Comparison of ENCODE assay signal across 13 mouse cellular contexts in genomic region chr1:73929211-73929951, GRCm38 (mm10).
DNase-seq lines count a peak whose midpoint lies in the region; ATAC-seq and TF ChIP-seq lines count a peak whose summit lies in the region.
"Had no signal": no experiment of that assay in that cellular context is flagged by ENCODE, and none has a peak within 500 bp of the region (broad histone marks: within the 10 kb centered on the region; RNA-seq: fewer than 3 reads in every experiment).

No protein-coding gene starts in this region.

- no peaks in the 10 kb centered on the region for H3K9me3 ChIP-seq in heart, postnatal 0 days (replicated peaks; ENCODE audit: control insufficient read depth, low read length)
- no peaks in the 10 kb centered on the region for H3K9me3 ChIP-seq in intestine, embryonic 16.5 days (ENCODE audit: control insufficient read depth, low read length)
- H3K9me3 ChIP-seq in liver, embryonic 16.5 days (replicated peaks; ENCODE audit: control insufficient read depth, low read length), result no peaks in the 10 kb centered on the region
- H3K9me3 ChIP-seq: forebrain, embryonic 12.5 days; midbrain, embryonic 12.5 days; neural tube, embryonic 13.5 days had no signal

- no peak for ATAC-seq in heart, postnatal 0 days (ENCODE audit: insufficient read depth, low read depth)
- peak; percentile 52 for ATAC-seq in intestine, embryonic 16.5 days
- ATAC-seq in liver, embryonic 16.5 days (ENCODE audit: low read depth), result peak; percentile 88

- TF ChIP-seq EP300 in heart, postnatal 0 days (IDR thresholded peaks at IDR 0.05; ENCODE audit: low read depth), result no peak

- peaks cover 81% of the 10 kb centered on the region for H3K36me3 ChIP-seq in heart, postnatal 0 days (replicated peaks; ENCODE audit: control insufficient read depth, insufficient read depth, low read length)
- peaks cover 5% of the 10 kb centered on the region; the same call in 1 of the 2 replicates for H3K36me3 ChIP-seq in intestine, embryonic 16.5 days (ENCODE audit: control insufficient read depth, insufficient read depth, low read length)
- H3K36me3 ChIP-seq in liver, embryonic 16.5 days (ENCODE audit: control insufficient read depth, insufficient read depth), result peaks cover 23% of the 10 kb centered on the region

- TF ChIP-seq CTCF in heart, postnatal 0 days (IDR thresholded peaks at IDR 0.05; ENCODE audit: low read depth), result no peak

- no peaks in the 10 kb centered on the region for H3K27me3 ChIP-seq in heart, postnatal 0 days (ENCODE audit: control insufficient read depth, insufficient read depth, low read length)
- H3K27me3 ChIP-seq in intestine, embryonic 16.5 days (replicated peaks; ENCODE audit: control insufficient read depth, insufficient read depth, low read length), result no peaks in the 10 kb centered on the region
- H3K27me3 ChIP-seq in liver, embryonic 16.5 days (ENCODE audit: control insufficient read depth, insufficient read depth, low read depth, low read length), result no peaks in the 10 kb centered on the region
- H3K27me3 ChIP-seq: forebrain, embryonic 12.5 days; midbrain, embryonic 12.5 days; neural tube, embryonic 13.5 days had no signal

- no peak overlapping the region for H3K4me2 ChIP-seq in heart, postnatal 0 days (ENCODE audit: low read depth, low read length)
- no peak overlapping the region for H3K4me2 ChIP-seq in intestine, embryonic 16.5 days (ENCODE audit: low read depth, low read length)
- H3K4me2 ChIP-seq in liver, embryonic 16.5 days (ENCODE audit: low read depth, low read length), result no peak overlapping the region
- H3K4me2 ChIP-seq: forebrain, embryonic 12.5 days; midbrain, embryonic 12.5 days; neural tube, embryonic 13.5 days had no signal

- 73% methylated on average over 15 of the region's 15 CpGs for WGBS in heart, postnatal 0 days
- WGBS in intestine, embryonic 16.5 days, result 56% methylated on average over 15 of the region's 15 CpGs
- WGBS in liver, embryonic 16.5 days (ENCODE audit: insufficient replicate concordance), result 70% methylated on average over 15 of the region's 15 CpGs

- no peak overlapping the region for H3K9ac ChIP-seq in heart, postnatal 0 days (replicated peaks; ENCODE audit: low read depth, low read length)
- 0 out of 2 replicates have a peak overlapping the region, but pooled peaks have one; percentile 3 for H3K9ac ChIP-seq in intestine, embryonic 16.5 days (ENCODE audit: low read depth, low read length)
- no peak overlapping the region for H3K9ac ChIP-seq in liver, embryonic 16.5 days (ENCODE audit: low read depth, low read length)
- H3K9ac ChIP-seq: forebrain, embryonic 12.5 days; midbrain, embryonic 12.5 days; neural tube, embryonic 13.5 days had no signal

- H3K4me3 ChIP-seq in heart, postnatal 0 days (ENCODE audit: low read depth, low read length), result no peak overlapping the region
- H3K4me3 ChIP-seq in intestine, embryonic 16.5 days (ENCODE audit: low read length), result no peak overlapping the region
- H3K4me3 ChIP-seq in liver, embryonic 16.5 days (ENCODE audit: low read depth, low read length), result no peak overlapping the region
- H3K4me3 ChIP-seq: forebrain, embryonic 12.5 days; midbrain, embryonic 12.5 days; neural tube, embryonic 13.5 days had no signal

- H3K27ac ChIP-seq in heart, postnatal 0 days (ENCODE audit: low read depth), result 0 out of 2 replicates have a peak overlapping the region, but pooled peaks have one; percentile 4
- H3K27ac ChIP-seq in intestine, embryonic 16.5 days (ENCODE audit: low read length), result no peak overlapping the region
- peak overlapping the region; percentile 32; the same call in 1 of the 2 replicates for H3K27ac ChIP-seq in liver, embryonic 16.5 days (ENCODE audit: low read length)
- H3K27ac ChIP-seq: forebrain, embryonic 12.5 days; midbrain, embryonic 12.5 days; neural tube, embryonic 13.5 days had no signal

- H3K4me1 ChIP-seq in heart, postnatal 0 days (ENCODE audit: control insufficient read depth, insufficient read depth), result peaks cover 29% of the 10 kb centered on the region
- H3K4me1 ChIP-seq in intestine, embryonic 16.5 days (ENCODE audit: control insufficient read depth, insufficient read depth, low read length), result peaks cover 21% of the 10 kb centered on the region
- peaks cover 9% of the 10 kb centered on the region for H3K4me1 ChIP-seq in liver, embryonic 16.5 days (ENCODE audit: control insufficient read depth, low read depth, low read length)

- intact Hi-C loops in heart, postnatal 14 days (cut with DNase I), result loop anchor here (5.0 kb wide), 1 partner anchor 43 kb away; no protein-coding TSS in a partner anchor
- intact Hi-C loops in left cerebral cortex, postnatal 14 days (cut with DNase I), result no loop called here

- no peak for DNase-seq in heart, postnatal 0 days (ENCODE audit: low spot score)
- no peak for DNase-seq in heart, postnatal 14 days
- peak; percentile 80 for DNase-seq in kidney, postnatal 10 days
- no peak for DNase-seq in left cerebral cortex, postnatal 14 days (ENCODE audit: low spot score in 2 of 2)
- no peak for DNase-seq in ovary, postnatal 10 days (ENCODE audit: low spot score)
- DNase-seq: adrenal gland, adult 8-10 months; cerebellum, adult 11 months; gastrocnemius, postnatal 14 days had no signal
